Mouse (Mus musculus): ENCODE results near the gene Dpf1. TPM values are rescaled to one million over a fixed set of nuclear protein-coding genes. Genes with fewer than 3 reads are reported as not detected.
A peak's percentile ranks its signal among the peaks of the same experiment; 100 is the strongest.

The Dpf1 gene
- 1 to 10 TPM; 2.7 to 4.5 TPM for total RNA-seq (2021)
- long read RNA-seq, experiment 1, partial matches to known transcripts, result 2 of 3 reads
- long read RNA-seq, experiment 1, other reads (novel, unspliced or antisense), result 0 of 3 reads
- long read RNA-seq, experiment 2, partial matches to known transcripts, result 1 of 2 reads
- long read RNA-seq, experiment 2, other reads (novel, unspliced or antisense), result 1 of 2 reads

DNA sequence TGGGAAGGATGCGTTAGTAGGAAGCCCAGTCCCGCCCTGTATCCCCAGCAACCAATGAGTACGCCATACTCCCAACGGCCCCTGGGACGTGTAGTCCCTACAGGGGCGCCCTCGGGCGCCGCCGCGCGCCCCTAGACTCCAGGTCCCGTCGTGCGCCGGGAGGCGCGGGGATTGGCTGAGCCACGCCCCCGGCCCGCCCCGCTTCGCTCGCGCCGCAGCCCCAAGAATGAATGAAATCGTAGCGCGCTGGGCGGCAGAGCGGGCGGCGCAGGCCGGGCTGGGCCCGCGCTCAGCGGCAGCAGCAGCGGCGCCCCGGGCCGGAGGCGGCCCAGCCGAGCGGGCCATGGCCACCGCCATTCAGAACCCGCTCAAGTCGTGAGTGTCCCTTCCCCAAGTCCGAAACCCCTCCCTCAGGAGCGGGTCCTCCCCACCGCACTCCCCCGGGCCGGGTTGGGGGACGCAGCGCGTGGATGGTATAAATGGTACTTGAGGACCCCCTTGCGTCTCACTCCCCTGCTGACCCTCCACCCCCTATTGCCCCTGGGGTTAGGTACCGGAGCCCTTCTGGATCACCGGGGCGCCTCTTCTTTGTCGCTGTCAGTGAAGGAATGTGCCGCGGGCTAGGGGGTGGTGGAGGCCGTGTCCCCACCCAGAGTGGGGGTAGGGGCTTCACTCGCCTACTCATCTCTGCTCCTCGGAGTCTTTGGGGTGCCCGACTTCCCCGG is at the start of gene Dpf1:
Gene Dpf1, plus strand, starts transcription at position 214 of the 725 bp plus-strand sequence.
- peak; percentile 84 for DNase-seq
- intact Hi-C loops (cut with DNase I; ENCODE audit: low total_unique reads), result no loop called here

DNA sequence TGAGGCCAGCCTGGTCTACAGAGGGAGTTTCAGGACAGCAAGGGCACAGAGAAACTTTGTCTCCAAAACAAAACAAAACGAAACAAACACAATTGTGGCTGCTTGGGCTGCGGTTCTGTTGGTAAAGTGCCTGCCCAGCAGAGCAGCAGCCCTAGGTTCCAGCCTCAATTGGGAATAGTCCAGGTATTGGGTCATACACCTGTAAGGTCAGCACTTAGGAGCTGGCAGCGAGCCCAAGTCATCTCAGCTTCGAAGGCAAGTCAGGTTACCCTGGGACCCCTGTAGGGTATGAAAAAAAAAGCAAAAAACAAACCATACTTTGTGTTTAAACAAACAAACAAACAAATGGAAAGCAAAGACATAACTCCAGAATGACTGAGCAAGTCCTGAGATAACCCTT is 47.9 kb upstream of the Dpf1 start:
- intact Hi-C loops (cut with DNase I; ENCODE audit: low total_unique reads), result no loop called here

DNA sequence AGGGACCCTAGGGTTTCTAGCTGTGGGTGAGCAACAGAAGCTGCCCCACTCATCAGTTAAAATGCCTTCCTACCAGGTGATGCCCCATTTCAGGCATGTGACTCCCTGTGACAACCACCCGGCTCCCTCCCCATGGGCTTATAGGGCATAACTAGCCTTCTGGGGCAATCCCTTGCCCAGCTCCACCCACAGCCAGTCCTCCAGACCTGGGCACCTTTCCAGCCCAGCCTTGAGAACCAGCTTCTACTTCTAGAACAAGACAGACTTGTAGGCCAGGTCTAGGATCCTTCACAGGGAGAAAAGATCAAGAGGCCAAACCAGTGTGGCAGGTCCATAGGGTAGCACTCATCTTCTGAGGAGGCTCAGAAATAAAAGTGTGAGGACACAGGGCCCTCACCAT is 46.4 kb upstream of the Dpf1 start:
- DNase-seq, result no peak
- intact Hi-C loops (cut with DNase I; ENCODE audit: low total_unique reads), result no loop called here

More for the DNA sequence above, 47.9 kb upstream of the Dpf1 start:
- DNase-seq, result no peak

DNA sequence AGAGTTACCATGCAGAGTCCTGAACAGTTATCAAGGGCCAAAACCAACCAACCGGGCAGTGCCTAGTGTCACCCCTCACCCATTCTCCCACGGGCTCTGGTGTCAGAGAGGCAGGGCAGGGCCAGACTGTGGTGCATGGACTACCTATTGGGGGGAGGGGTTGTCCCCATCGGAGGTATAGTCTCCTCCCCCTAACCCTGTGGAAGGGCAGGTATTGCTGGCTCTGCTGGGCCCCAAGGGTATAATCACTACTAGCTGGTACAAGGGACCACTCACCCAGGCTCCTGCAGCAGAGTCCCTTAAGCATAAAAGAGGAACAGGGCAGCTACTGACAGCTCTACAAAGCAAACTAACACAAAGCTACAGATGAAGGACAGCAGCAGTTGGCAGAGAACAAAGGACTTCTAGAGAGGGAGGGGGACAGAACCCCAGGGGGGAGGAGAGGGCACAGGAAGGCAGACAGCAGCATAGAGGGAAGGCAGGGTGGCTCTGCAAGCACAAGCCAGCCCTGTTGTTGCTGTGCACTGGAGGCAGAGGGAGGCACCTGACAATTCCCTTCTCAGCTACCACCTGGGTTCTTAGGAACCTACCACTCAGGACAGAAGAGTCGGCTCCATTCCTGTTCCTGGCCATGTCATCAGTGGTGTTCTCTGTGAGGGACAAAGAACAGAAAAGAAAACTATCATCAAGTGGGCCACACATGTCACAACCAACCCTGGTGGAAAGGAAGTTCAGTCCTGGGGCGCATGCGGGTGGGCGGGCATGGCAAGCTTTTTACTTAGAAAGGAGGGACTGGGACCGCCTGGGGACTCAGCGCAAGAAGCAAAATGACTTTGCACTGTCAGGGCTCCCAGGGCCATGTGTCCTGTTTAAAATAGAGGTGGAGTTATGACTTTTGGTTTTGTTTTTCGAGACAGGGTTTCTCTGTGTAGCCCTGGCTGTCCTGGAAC is 43.7 kb upstream of the Dpf1 start:
- DNase-seq, result no peak
- intact Hi-C loops (cut with DNase I; ENCODE audit: low total_unique reads), result no loop called here

DNA sequence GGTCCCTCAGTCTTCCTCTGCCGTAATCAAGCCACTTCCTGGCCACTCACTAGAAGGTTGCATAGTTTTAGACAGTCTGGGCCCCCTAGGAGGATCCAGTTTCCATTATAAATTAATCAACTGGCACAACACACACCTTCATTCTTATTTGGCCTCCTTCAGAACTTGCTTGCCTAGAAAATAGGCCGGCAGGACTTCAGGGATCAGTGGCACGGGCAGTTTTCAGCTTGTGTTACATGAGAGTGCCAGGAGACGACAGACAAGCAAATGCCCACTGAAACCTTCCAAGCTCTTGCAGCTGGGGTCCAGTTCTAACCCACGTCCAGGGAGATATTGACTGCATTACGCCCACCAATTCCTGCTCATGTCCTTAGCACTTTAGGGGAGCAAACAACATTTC is 41.6 kb upstream of the Dpf1 start:
- intact Hi-C loops (cut with DNase I; ENCODE audit: low total_unique reads), result no loop called here
- DNase-seq, result no peak

DNA sequence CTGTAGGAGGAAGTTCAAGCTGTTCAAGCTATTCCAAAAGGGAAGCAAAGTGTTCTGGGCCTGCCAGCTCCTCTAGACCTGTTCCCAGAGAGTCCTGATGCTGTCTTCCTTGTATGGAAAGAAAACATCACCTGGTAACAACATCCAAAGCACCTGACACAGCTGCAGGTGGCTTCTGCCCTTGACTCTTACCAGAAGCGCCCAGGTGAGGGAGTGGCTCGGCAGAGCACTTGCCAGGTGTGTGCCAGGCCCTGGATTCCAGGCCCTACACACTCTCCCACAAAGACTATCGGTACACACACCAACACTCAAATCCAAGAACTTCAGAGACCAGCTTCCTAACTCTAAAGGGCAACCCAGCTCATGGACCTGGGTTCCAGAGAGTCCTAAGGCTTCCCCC is 39.9 kb upstream of the Dpf1 start:
- no peak for DNase-seq
- intact Hi-C loops (cut with DNase I; ENCODE audit: low total_unique reads), result no loop called here

DNA sequence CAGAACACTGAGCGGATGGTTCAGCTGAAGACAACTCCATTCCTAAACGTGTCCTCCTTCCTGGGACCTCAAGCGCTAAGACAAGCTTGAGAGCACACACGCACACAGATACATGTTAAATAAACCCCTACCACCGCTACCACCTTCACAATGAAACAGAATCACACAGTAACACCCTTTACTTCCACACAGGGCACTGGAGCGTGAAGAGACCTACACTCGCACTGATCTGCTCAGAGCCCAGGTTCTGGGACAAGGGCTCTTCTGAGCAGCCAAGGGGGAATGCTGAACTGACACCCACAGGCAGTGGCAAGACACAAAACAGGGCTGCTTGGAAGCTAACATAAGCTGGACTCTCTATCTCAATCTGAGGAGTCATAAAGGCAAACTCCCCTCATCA is 38.1 kb upstream of the Dpf1 start:
- intact Hi-C loops (cut with DNase I; ENCODE audit: low total_unique reads), result no loop called here
- DNase-seq, result no peak

DNA sequence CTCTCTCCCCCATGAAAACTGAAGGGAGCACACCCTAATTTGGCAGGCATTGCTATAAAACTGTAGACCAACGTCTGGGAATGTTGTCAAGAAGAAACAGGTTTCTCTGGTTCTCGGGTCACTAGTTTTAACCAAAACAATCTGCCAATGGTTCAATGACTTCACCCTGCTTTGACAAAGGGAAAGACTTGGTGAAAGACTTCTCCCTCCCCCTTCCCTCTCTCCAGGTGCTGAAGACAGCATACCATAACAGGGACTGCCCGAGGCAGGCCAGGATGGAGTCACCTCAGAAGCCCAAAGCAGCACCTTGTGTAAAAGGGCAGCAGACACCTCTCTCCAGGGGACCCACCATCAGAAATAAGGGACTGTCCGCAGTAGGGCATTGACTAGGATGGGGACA is 36.8 kb upstream of the Dpf1 start:
- intact Hi-C loops (cut with DNase I; ENCODE audit: low total_unique reads), result no loop called here
- no peak for DNase-seq

DNA sequence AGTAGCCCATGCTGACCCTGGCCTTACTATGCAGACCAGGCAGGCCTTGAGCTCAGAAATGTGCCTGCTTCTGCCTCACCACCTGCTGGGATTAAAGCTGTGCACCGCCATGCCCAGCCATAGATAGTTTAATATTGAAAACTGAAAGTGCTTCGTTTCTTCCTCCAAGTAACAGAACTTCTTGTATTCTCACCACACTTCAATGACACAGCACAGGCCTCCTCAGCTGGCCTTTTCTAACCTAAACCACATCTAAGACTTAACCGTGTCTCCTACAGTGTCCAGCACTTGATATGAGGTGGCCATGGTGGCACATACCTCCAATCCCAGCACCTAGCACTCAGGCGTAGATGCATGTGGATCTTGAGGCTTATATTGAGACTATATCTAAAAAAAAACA is 33.3 kb upstream of the Dpf1 start:
- intact Hi-C loops (cut with DNase I; ENCODE audit: low total_unique reads), result no loop called here
- no peak for DNase-seq

DNA sequence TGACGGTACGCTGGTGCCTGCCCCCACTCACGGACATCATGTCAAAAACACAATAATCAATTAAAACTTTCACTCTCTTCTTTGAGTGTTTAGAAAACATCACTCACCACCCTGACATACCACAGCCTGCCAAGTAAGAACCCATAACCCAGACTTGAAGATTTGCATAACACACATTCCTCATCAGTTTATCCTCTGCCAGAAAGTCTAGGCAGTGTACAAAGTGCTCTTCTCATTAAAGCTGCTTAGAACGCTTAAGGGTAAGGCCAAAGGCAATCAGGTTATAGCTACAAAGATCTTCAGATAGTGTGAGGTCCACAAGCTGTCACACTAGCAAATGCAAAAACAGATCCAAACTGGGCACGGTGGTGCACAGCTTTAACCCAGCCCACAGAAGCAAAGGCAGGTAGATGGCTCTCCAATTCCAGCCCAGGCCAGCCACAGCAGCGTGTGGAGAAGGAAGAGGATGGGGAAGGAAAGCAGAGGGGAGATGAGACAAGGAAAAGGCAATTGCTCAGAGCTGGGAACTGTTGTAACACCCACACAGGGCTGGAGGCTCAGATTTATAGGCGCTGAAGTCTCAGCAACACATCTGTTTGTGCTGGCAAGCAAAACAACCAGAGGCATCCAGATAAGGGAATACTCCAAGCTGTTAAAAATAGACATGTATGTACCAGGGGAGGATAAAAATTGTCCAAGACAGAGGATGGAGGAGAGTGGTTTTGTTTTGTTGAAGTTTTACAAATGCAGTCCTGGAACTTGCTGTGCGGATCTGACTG is 31.9 kb upstream of the Dpf1 start:
- intact Hi-C loops (cut with DNase I; ENCODE audit: low total_unique reads), result no loop called here
- no peak for DNase-seq

DNA sequence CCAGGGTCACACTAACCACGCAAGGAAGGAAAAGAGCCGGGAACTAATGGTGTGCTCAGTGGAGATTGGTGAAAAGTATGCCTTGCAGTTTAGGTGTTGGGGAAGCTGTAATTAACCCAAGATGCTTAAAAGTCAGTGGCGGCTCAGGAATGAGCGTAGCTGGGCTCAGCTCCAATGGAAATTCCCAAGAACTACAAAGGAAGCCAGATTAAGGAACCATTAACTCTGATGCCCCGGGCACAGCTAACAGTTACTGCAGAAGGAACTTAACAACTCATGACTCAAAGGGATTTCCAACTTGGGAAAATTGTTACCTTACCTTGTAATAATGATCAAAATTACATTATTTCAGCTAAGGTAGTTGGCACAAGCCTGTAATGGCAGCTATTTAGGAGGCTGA is 27.0 kb upstream of the Dpf1 start:
- intact Hi-C loops (cut with DNase I; ENCODE audit: low total_unique reads), result no loop called here
- no peak for DNase-seq

DNA sequence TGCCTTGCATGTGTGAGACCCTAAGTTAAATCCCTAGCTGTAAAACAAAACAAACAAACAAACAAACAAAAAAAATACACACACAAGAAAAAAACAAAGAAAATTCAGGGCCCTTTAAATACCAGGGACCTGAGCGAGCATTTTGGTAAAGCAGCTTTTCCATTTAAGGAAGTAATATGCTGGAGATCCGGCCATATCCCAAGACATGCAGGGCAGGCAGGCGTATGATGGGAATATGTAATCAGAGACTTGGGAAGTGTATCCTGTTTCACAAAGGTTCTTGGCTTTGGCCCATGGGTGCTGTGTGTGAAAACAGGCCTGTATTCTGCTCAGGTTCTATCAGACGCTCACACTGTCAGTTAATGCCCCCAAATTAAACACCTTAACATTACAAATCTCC is 26.2 kb upstream of the Dpf1 start:
- no peak for DNase-seq
- intact Hi-C loops (cut with DNase I; ENCODE audit: low total_unique reads), result no loop called here

DNA sequence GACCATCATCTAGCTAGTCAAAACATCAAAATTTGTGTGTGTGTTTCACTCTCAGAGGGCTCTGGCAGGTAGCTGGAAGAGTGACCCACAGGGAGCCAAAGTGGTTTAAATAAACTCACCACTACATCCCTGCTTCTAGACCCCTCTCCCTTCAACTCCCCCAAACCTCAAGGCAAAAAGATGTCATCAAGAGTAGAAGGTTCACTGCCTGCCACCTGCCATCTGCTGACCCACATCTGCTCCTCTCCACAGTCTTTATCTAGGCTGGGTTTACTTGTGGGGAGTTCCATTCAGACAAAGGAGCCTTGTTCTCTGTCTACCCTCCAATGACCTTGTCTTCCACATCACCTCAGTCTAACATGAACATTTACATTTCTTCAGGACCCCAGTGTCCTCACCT is 24.5 kb upstream of the Dpf1 start:
- DNase-seq, result no peak
- intact Hi-C loops (cut with DNase I; ENCODE audit: low total_unique reads), result no loop called here

DNA sequence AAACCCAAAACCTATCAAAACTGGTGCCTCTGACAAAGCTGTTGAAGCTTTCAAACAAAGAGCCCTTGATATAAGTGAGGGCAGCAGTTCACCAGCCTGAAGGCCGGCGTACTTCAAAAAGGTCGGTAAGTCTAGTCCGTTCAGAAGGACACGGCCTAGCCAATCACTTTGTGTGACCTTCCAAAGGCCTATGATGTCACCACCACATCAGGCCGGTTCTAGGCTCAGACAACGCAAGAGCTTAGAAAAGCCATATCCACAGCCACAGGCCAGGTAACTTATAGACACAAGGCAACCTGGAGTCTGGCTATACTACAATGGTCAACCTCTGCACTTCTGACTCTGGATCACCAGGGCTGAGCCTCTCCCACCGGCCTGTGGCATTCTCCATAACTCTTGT is 23.8 kb upstream of the Dpf1 start:
- no peak for DNase-seq
- intact Hi-C loops (cut with DNase I; ENCODE audit: low total_unique reads), result no loop called here

DNA sequence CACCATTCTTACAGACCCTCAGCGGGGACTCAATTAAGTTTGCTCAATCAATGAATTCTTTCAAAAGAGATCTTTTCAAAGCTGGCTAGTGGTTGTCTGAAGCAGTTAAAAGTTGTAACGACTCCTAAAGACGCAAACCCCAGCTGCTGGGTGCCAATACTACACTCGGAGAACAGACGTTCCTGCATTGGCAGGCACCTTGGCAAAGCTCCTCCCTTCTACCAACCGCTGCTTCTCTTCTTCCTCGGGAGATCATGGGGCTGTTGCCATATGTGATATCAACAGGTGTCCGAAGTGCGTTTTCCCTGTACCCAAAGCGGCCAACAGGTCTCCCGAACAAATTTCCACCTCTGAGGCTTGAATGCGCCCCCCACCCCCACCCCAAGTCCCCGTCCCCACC is 22.9 kb upstream of the Dpf1 start:
- DNase-seq, result no peak
- intact Hi-C loops (cut with DNase I; ENCODE audit: low total_unique reads), result no loop called here

DNA sequence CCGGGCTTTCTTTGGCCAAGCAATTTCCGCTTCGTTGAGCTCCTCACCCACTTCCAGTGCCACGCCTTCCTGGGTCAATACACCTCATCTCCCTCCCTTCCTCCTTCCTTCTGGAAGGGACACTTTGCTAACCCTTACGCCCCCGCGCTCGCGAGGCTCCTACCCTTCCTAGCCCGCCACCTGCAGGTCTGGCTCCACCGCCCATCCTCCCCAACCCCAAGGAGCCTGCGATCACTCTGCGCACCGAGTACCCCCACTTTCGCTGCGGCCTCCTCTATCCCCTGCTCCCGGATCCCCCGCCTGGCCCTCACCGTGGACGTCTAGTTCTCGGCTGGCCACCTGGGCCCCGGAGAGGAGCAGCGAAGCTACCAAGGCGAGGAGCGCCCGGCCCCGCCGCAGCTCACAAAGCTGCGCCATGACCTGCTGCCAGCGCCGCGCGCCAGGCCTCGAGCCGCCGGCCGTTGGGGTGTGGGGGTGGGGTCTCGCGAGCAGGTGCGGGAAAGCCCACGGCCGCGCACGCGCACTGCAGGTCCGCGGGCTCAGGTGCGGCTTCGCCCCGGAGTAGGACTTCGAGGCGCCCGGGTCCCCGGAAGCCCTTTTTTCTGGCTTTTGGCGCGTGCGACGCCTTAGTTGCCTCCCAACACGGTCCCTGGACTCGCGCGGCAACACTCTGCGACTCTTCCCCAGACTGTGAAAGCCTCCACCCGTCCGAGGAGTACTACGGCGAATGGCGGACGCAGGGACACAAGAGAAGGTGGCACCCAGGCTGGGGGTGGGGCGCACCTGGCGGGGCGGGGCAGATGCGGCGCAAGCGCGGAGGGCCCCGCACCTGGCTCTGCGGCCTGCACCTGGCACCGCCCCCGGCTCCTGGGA is 22.3 kb upstream of the Dpf1 start, which contains the start of gene Spint2:
Gene Spint2, minus strand, starts transcription at position 712 of the 873 bp plus-strand sequence.
- peak; percentile 24 for DNase-seq
- intact Hi-C loops (cut with DNase I; ENCODE audit: low total_unique reads), result no loop called here

DNA sequence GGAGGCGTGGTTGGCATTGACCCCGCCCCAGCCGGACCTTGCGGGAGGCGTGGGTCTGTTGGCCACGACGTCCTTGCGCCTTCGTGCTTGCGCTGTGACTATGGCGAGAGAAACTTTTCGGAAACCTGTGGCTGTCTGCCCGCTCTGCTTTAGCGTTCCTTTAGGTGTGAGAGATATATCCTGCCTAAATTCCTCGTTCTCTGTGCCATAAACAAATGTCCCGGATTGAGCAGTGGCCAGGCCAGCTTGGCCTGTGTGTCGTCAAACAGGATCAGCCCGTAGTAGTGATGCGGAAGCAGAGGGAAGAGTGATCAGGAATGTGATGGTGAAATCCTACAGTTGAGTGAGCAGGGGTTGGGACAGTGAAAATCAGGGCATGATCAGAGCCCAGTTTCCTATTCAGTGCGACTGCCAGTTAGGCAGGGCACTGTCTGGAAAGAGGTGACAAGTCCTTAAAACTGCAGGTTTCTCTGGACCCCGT is 21.6 kb upstream of the Dpf1 start:
- intact Hi-C loops (cut with DNase I; ENCODE audit: low total_unique reads), result no loop called here
- no peak for DNase-seq

DNA sequence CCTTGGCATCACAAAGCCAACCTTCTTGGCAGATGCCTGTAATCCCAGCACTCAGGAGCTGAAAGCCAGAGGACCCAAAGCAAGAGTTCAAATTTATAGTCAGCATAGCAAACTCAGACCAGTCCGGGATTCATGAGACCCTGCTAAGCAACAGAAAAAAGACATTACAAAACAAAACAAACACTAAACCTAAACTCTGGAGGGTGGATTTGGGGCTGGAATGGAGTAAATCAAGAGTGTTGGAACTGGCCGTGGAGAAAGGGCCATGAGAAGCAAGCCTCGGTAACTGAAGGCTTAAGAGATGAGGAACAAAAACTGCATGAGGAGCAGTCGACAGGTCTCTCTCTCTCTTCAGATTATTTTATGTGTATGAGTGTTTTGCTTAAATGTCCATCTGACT is 19.9 kb upstream of the Dpf1 start:
- intact Hi-C loops (cut with DNase I; ENCODE audit: low total_unique reads), result no loop called here
- no peak for DNase-seq

DNA sequence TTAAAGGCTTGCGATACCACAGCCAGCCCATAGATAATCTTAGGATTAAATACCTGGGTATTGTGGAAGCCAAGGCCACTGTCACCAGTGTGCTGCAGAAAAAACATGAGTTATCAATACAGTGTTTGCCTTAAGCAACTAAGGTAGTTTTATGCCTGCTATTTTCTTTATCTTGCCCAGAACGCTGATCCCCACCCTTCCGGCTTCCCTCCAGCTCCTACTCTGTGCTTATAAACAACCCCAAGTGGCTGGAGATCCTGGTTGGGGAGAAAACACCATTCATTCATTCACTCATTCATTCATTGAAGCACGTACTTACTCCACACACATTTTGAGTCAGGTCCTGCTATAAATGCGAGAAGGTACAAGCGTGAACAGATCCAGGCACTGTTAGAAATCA is 19.2 kb upstream of the Dpf1 start:
- no peak for DNase-seq
- intact Hi-C loops (cut with DNase I; ENCODE audit: low total_unique reads), result no loop called here

Measured in gastrocnemius, postnatal 14 days (tissue).